8 mouse cellular contexts compared by ENCODE assay signal in genomic region chr5:110979011-110979860, GRCm38 (mm10).
DNase-seq lines count a peak whose midpoint lies in the region; ATAC-seq and TF ChIP-seq lines count a peak whose summit lies in the region.

No protein-coding gene starts in this region.

- no peaks in the 10 kb centered on the region for H3K4me1 ChIP-seq in erythroblast, embryonic 14.5 days (ENCODE audit: control insufficient read depth)
- peaks cover 5% of the 10 kb centered on the region for H3K4me1 ChIP-seq in cerebellum, adult 2 months (ENCODE audit: control insufficient read depth, insufficient read depth, low read length)
- H3K4me1 ChIP-seq in hindbrain, embryonic 13.5 days (replicated peaks), result peaks cover 37% of the 10 kb centered on the region
- H3K4me1 ChIP-seq in limb, embryonic 12.5 days (replicated peaks), result peaks cover 25% of the 10 kb centered on the region
- H3K4me1 ChIP-seq in midbrain, embryonic 12.5 days, result peaks cover 9% of the 10 kb centered on the region; the same call in 1 of the 2 replicates

- H3K9ac ChIP-seq in hindbrain, embryonic 13.5 days, result peak overlapping the region; percentile 90
- H3K9ac ChIP-seq in limb, embryonic 12.5 days (replicated peaks), result peak overlapping the region; percentile 87
- H3K9ac ChIP-seq in midbrain, embryonic 12.5 days (replicated peaks), result peak overlapping the region; percentile 80

- H3K36me3 ChIP-seq in erythroblast, embryonic 14.5 days (ENCODE audit: control insufficient read depth), result no peaks in the 10 kb centered on the region
- H3K36me3 ChIP-seq in hindbrain, embryonic 13.5 days, result peaks cover 5% of the 10 kb centered on the region
- H3K36me3 ChIP-seq in limb, embryonic 12.5 days, result peaks cover 4% of the 10 kb centered on the region; the same call in 1 of the 2 replicates
- no peaks in the 10 kb centered on the region for H3K36me3 ChIP-seq in midbrain, embryonic 12.5 days

- TF ChIP-seq POLR2A in cerebellum, adult 2 months (IDR thresholded peaks at IDR 0.05; ENCODE audit: borderline replicate concordance, insufficient read depth, low read length), result no peak

- peak overlapping the region; percentile 52 for H3K4me3 ChIP-seq in erythroblast, embryonic 14.5 days (replicated peaks)
- H3K4me3 ChIP-seq in cerebellum, adult 2 months (replicated peaks; ENCODE audit: insufficient read depth, low read depth, low read length), result peak overlapping the region; percentile 85
- peak overlapping the region; percentile 82 for H3K4me3 ChIP-seq in hindbrain, embryonic 13.5 days
- H3K4me3 ChIP-seq in limb, embryonic 12.5 days (replicated peaks), result peak overlapping the region; percentile 78
- peak overlapping the region; percentile 71 for H3K4me3 ChIP-seq in midbrain, embryonic 12.5 days

- H3K27ac ChIP-seq in cerebellum, adult 2 months (ENCODE audit: insufficient read depth, low read length), result peak overlapping the region; percentile 59; the same call in 1 of the 2 replicates
- H3K27ac ChIP-seq in hindbrain, embryonic 13.5 days, result peak overlapping the region; percentile 93
- peak overlapping the region; percentile 94 for H3K27ac ChIP-seq in limb, embryonic 12.5 days
- H3K27ac ChIP-seq in midbrain, embryonic 12.5 days (replicated peaks), result peak overlapping the region; percentile 87

- peaks cover 4% of the 10 kb centered on the region for H3K9me3 ChIP-seq in erythroblast, embryonic 14.5 days (ENCODE audit: control insufficient read depth, low read length)
- H3K9me3 ChIP-seq in hindbrain, embryonic 13.5 days, result no peaks in the 10 kb centered on the region
- peaks cover 5% of the 10 kb centered on the region; the same call in 1 of the 2 replicates for H3K9me3 ChIP-seq in limb, embryonic 12.5 days
- no peaks in the 10 kb centered on the region; the same call in 1 of the 2 replicates for H3K9me3 ChIP-seq in midbrain, embryonic 12.5 days

- ATAC-seq in erythroblast, adult 5-6 weeks (replicated peaks; ENCODE audit: low FRiP score, poor library complexity, severe bottlenecking), result no peak
- peak; percentile 48 for ATAC-seq in hindbrain, embryonic 13.5 days (ENCODE audit: low FRiP score)
- peak; percentile 17; the same call in 1 of the 2 replicates for ATAC-seq in limb, embryonic 12.5 days (ENCODE audit: insufficient number of reproducible peaks, insufficient read depth, low FRiP score, low TSS enrichment, low read depth)
- ATAC-seq in midbrain, embryonic 12.5 days (ENCODE audit: low FRiP score, low read depth), result peak; percentile 79

- under 1% methylated on average over 103 of the region's 104 CpGs for WGBS in cerebellum, adult 2 months
- WGBS in hindbrain, embryonic 13.5 days, result under 1% methylated on average over 104 of the region's 104 CpGs
- under 1% methylated on average over 97 of the region's 104 CpGs for WGBS in limb, embryonic 12.5 days
- WGBS in midbrain, embryonic 12.5 days, result under 1% methylated on average over 104 of the region's 104 CpGs

- TF ChIP-seq CTCF in cerebellum, adult 2 months (IDR thresholded peaks at IDR 0.05; ENCODE audit: borderline replicate concordance, insufficient read depth, low read depth, low read length), result no peak

- peak overlapping the region; percentile 78 for H3K4me2 ChIP-seq in hindbrain, embryonic 13.5 days
- H3K4me2 ChIP-seq in limb, embryonic 12.5 days, result peak overlapping the region; percentile 89
- H3K4me2 ChIP-seq in midbrain, embryonic 12.5 days (replicated peaks), result peak overlapping the region; percentile 96

- DNase-seq in cerebellum, adult 2 months, result peak; percentile 37 to 55
- peak; percentile 24 to 37 for DNase-seq in frontal cortex, postnatal 10 days (ENCODE audit: low spot score in 2 of 2)
- peak; percentile 33 to 45 for DNase-seq in spleen, postnatal 36 days (ENCODE audit: low spot score in 2 of 2)

- H3K27me3 ChIP-seq in erythroblast, embryonic 14.5 days (ENCODE audit: control insufficient read depth), result peaks cover 57% of the 10 kb centered on the region
- no peaks in the 10 kb centered on the region for H3K27me3 ChIP-seq in cerebellum, adult 2 months (ENCODE audit: control insufficient read depth, insufficient read depth, low read length)
- peaks cover 9% of the 10 kb centered on the region; the same call in 1 of the 2 replicates for H3K27me3 ChIP-seq in hindbrain, embryonic 13.5 days
- H3K27me3 ChIP-seq in limb, embryonic 12.5 days, result no peaks in the 10 kb centered on the region
- H3K27me3 ChIP-seq in midbrain, embryonic 12.5 days, result peaks cover 13% of the 10 kb centered on the region; the same call in 1 of the 2 replicates
